Mouse (Mus musculus): ENCODE measurements around the gene Rbbp9. TPM values are rescaled to one million over a fixed set of nuclear protein-coding genes. Genes with fewer than 3 reads are reported as not detected.

Rbbp9 gene
- polyA plus RNA-seq, 3 experiments from 2014 or later, result 6.4 to 12.6 (median 11.0) TPM

GRCm38 (mm10) chr2:144502134-144502533 lies 48.5 kb downstream of the Rbbp9 start:
- no peak for ATAC-seq

Other genes starting within 250 kb of the Rbbp9 start
- gene Ovol2, start 218.7 kb downstream of the Rbbp9 start, polyA plus RNA-seq (2017; shearing (Covaris generic)), result not detected
- 10 to 100 TPM; 10.8 to 20.3 (median 15.7) TPM for gene Kat14, start 181.9 kb downstream of the Rbbp9 start, polyA plus RNA-seq (2017; shearing (Covaris generic))
- gene Pet117, start 181.9 kb downstream of the Rbbp9 start, polyA plus RNA-seq (2017; shearing (Covaris generic)), result 1 to 10 TPM in 2 of 3 experiments, not detected in 1; 1.4 to 3.2 TPM
- 1 to 10 TPM in 1 of 3 experiments, under 1 TPM in 1, not detected in 1; 0.08 to 1.0 TPM for gene Dzank1, start 23.5 kb downstream of the Rbbp9 start, polyA plus RNA-seq (2017; shearing (Covaris generic))
- 10 to 100 TPM; 21.3 to 36.9 (median 25.8) TPM for gene Polr3f, start 23.2 kb downstream of the Rbbp9 start, polyA plus RNA-seq (2017; shearing (Covaris generic))
- 100 to 1,000 TPM in 1 of 3 experiments, 10 to 100 TPM in 2; 77.6 to 101 (median 88.4) TPM for gene Sec23b, start 5.4 kb upstream of the Rbbp9 start, polyA plus RNA-seq (2017; shearing (Covaris generic))
- 10 to 100 TPM; 23.4 to 29.0 (median 24.8) TPM for gene Smim26, start 43.2 kb upstream of the Rbbp9 start, polyA plus RNA-seq (2017; shearing (Covaris generic))
- 10 to 100 TPM; 64.8 to 90.8 (median 83.9) TPM for gene Dtd1, start 49.0 kb upstream of the Rbbp9 start, polyA plus RNA-seq (2017; shearing (Covaris generic))